Mouse (Mus musculus): ENCODE measurements around the gene Saysd1.

Saysd1 gene

GRCm38 (mm10) chr14:20120868-20121267 lies 17.5 kb downstream of the Saysd1 start:
- in situ Hi-C loops (cut with MboI; ENCODE audit: low pct_unique_long_range_greater_than_20kb in 1 of 2, low sequenced_read_pairs in 2 of 2, unreplicated experiment in 1 of 2): no loop called here

- in situ Hi-C loops (cut with MboI; ENCODE audit: low pct_unique_long_range_greater_than_20kb in 1 of 2, low sequenced_read_pairs in 2 of 2, unreplicated experiment in 1 of 2): no loop called here
Observed at GRCm38 (mm10) chr14:20120012-20120411, 18.3 kb downstream of the Saysd1 start.

- in situ Hi-C loops (cut with MboI; ENCODE audit: low pct_unique_long_range_greater_than_20kb in 1 of 2, low sequenced_read_pairs in 2 of 2, unreplicated experiment in 1 of 2): no loop called here
Observed at GRCm38 (mm10) chr14:20116149-20116605, 22.2 kb downstream of the Saysd1 start.

GRCm38 (mm10) chr14:20114951-20115350 lies 23.4 kb downstream of the Saysd1 start:
- in situ Hi-C loops (cut with MboI; ENCODE audit: low pct_unique_long_range_greater_than_20kb in 1 of 2, low sequenced_read_pairs in 2 of 2, unreplicated experiment in 1 of 2): loop anchor here in 1 of 2 experiments (5.0 kb wide), 1 partner anchor 132 kb away; no protein-coding TSS in a partner anchor

GRCm38 (mm10) chr14:20113964-20114363 lies 24.4 kb downstream of the Saysd1 start:
- in situ Hi-C loops (cut with MboI; ENCODE audit: low pct_unique_long_range_greater_than_20kb in 1 of 2, low sequenced_read_pairs in 2 of 2, unreplicated experiment in 1 of 2): loop anchor here in 1 of 2 experiments (5.0 kb wide), 1 partner anchor 133 kb away; no protein-coding TSS in a partner anchor

GRCm38 (mm10) chr14:20113189-20113961 lies 25.0 kb downstream of the Saysd1 start:
- in situ Hi-C loops (cut with MboI; ENCODE audit: low pct_unique_long_range_greater_than_20kb in 1 of 2, low sequenced_read_pairs in 2 of 2, unreplicated experiment in 1 of 2): loop anchor here in 1 of 2 experiments (5.0 kb wide), 1 partner anchor 134 kb away; no protein-coding TSS in a partner anchor

GRCm38 (mm10) chr14:20112218-20112617 lies 26.1 kb downstream of the Saysd1 start:
- in situ Hi-C loops (cut with MboI; ENCODE audit: low pct_unique_long_range_greater_than_20kb in 1 of 2, low sequenced_read_pairs in 2 of 2, unreplicated experiment in 1 of 2): loop anchor here in 1 of 2 experiments (5.0 kb wide), 1 partner anchor 135 kb away; no protein-coding TSS in a partner anchor

GRCm38 (mm10) chr14:20110945-20111344 lies 27.4 kb downstream of the Saysd1 start:
- in situ Hi-C loops (cut with MboI; ENCODE audit: low pct_unique_long_range_greater_than_20kb in 1 of 2, low sequenced_read_pairs in 2 of 2, unreplicated experiment in 1 of 2): loop anchor here in 1 of 2 experiments (5.0 kb wide), 1 partner anchor 136 kb away; no protein-coding TSS in a partner anchor

GRCm38 (mm10) chr14:20106271-20106670 lies 32.1 kb downstream of the Saysd1 start:
- in situ Hi-C loops (cut with MboI; ENCODE audit: low pct_unique_long_range_greater_than_20kb in 1 of 2, low sequenced_read_pairs in 2 of 2, unreplicated experiment in 1 of 2): loop anchor here in 1 of 2 experiments (10.0 kb wide), 1 partner anchor 139 kb away; no protein-coding TSS in a partner anchor

- in situ Hi-C loops (cut with MboI; ENCODE audit: low pct_unique_long_range_greater_than_20kb in 1 of 2, low sequenced_read_pairs in 2 of 2, unreplicated experiment in 1 of 2): loop anchor here in 1 of 2 experiments (10.0 kb wide), 1 partner anchor 142 kb away; no protein-coding TSS in a partner anchor
Observed at GRCm38 (mm10) chr14:20103207-20103606, 35.1 kb downstream of the Saysd1 start.

GRCm38 (mm10) chr14:20098061-20098460 lies 40.3 kb downstream of the Saysd1 start:
- in situ Hi-C loops (cut with MboI; ENCODE audit: low pct_unique_long_range_greater_than_20kb in 1 of 2, low sequenced_read_pairs in 2 of 2, unreplicated experiment in 1 of 2): loop anchor here in 1 of 2 experiments (5.0 kb wide), 1 partner anchor 49 kb away; no protein-coding TSS in a partner anchor

- in situ Hi-C loops (cut with MboI; ENCODE audit: low pct_unique_long_range_greater_than_20kb in 1 of 2, low sequenced_read_pairs in 2 of 2, unreplicated experiment in 1 of 2): loop anchor here in 1 of 2 experiments (5.0 kb wide), 1 partner anchor 52 kb away; no protein-coding TSS in a partner anchor
Observed at GRCm38 (mm10) chr14:20094942-20095341, 43.4 kb downstream of the Saysd1 start.

GRCm38 (mm10) chr14:20093493-20093892 lies 44.8 kb downstream of the Saysd1 start:
- in situ Hi-C loops (cut with MboI; ENCODE audit: low pct_unique_long_range_greater_than_20kb in 1 of 2, low sequenced_read_pairs in 2 of 2, unreplicated experiment in 1 of 2): no loop called here

- in situ Hi-C loops (cut with MboI; ENCODE audit: low pct_unique_long_range_greater_than_20kb in 1 of 2, low sequenced_read_pairs in 2 of 2, unreplicated experiment in 1 of 2): loop anchor here in 1 of 2 experiments (10.0 kb wide), 1 partner anchor 380 kb away; no protein-coding TSS in a partner anchor
Observed at GRCm38 (mm10) chr14:20084335-20084734, 54.0 kb downstream of the Saysd1 start.

- in situ Hi-C loops (cut with MboI; ENCODE audit: low pct_unique_long_range_greater_than_20kb in 1 of 2, low sequenced_read_pairs in 2 of 2, unreplicated experiment in 1 of 2): loop anchor here in 1 of 2 experiments (10.0 kb wide), 1 partner anchor 378 kb away; no protein-coding TSS in a partner anchor
Observed at GRCm38 (mm10) chr14:20082536-20083325, 55.6 kb downstream of the Saysd1 start.

- in situ Hi-C loops (cut with MboI; ENCODE audit: low pct_unique_long_range_greater_than_20kb in 1 of 2, low sequenced_read_pairs in 2 of 2, unreplicated experiment in 1 of 2): loop anchor here in 1 of 2 experiments (10.0 kb wide), 1 partner anchor 377 kb away; no protein-coding TSS in a partner anchor
Observed at GRCm38 (mm10) chr14:20081937-20082533, 56.3 kb downstream of the Saysd1 start.

GRCm38 (mm10) chr14:20081084-20081483 lies 57.2 kb downstream of the Saysd1 start:
- in situ Hi-C loops (cut with MboI; ENCODE audit: low pct_unique_long_range_greater_than_20kb in 1 of 2, low sequenced_read_pairs in 2 of 2, unreplicated experiment in 1 of 2): loop anchor here in 1 of 2 experiments (10.0 kb wide), 1 partner anchor 376 kb away; no protein-coding TSS in a partner anchor

- in situ Hi-C loops (cut with MboI; ENCODE audit: low pct_unique_long_range_greater_than_20kb in 1 of 2, low sequenced_read_pairs in 2 of 2, unreplicated experiment in 1 of 2): loop anchor here in 1 of 2 experiments (10.0 kb wide), 1 partner anchor 372 kb away; no protein-coding TSS in a partner anchor
Observed at GRCm38 (mm10) chr14:20077181-20077580, 61.2 kb downstream of the Saysd1 start.

Data from mouse embryonic stem cell (cell line).